Mouse (Mus musculus): ENCODE results near the gene Vmn1r183. TPM values are rescaled to one million over a fixed set of nuclear protein-coding genes. Genes with fewer than 3 reads are reported as not detected.
"Not testable (repeated sequence)": the region's sequence is repeated elsewhere in the genome, so short reads cannot be mapped to it uniquely, and the experiment has no call there.

Gene Vmn1r183
- not detected in 2 replicates for polyA plus RNA-seq (2014; fragmentation: Nextera tagmentation; extraction: Ambion mirVana)

DNA sequence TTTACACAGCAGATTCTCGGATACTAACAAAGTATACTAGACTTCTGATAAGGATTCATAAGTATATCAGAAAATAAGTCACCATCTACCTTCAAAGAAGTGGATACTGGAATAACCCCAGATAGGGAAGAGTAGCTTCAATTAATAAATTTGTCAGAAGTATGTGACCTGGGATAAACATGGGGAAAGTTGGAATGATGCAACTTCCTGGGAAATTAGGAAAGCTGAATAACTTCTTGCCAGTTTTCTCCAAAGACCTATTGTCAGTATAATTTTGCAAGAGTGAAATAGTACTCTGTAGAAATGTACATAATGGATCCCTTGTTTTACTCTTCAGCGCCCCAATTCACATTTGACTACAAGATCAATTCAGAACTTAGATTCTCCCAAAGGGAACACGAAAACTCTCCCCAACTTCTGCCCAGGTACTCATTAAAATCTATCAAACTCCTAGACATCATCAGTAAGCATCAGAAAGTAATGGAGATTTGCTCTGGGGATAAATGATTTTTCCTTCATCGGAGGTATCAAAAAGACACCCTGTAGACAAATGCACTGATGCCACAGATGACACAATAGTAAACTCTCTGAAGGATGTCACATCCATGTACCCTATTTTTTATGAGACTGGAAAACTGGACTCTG is at the start of gene Vmn1r183:
Gene Vmn1r183, plus strand, starts transcription at position 595 of the 645 bp plus-strand sequence.
- no peaks in the 10 kb centered on the region for H3K9me3 ChIP-seq (ENCODE audit: low read depth, low read length)
- H3K4me2 ChIP-seq, result no peak within 1 kb of the TSS
- ATAC-seq (ENCODE audit: insufficient read depth) (no peak), DNase-seq (no peak)
- no peaks in the 10 kb centered on the region for H3K4me1 ChIP-seq (ENCODE audit: insufficient read depth)
- no peaks in the 10 kb centered on the region for H3K27me3 ChIP-seq (ENCODE audit: insufficient read depth, low read length)
- no peak within 1 kb of the TSS for H3K9ac ChIP-seq
- no peak for TF ChIP-seq CTCF (IDR thresholded peaks at IDR 0.05; ENCODE audit: low read depth)
- H3K27ac ChIP-seq (ENCODE audit: low read depth), result no peak within 1 kb of the TSS
- no peaks in the 10 kb centered on the region for H3K36me3 ChIP-seq (ENCODE audit: insufficient read depth)
- 72% methylated on average over 4 of the region's 4 CpGs for WGBS
- no peak within 1 kb of the TSS for H3K4me3 ChIP-seq (ENCODE audit: low read depth, low read length)

GRCm38 (mm10) chr7:24074424-24074823 is 21.4 kb downstream of the Vmn1r183 start:
- not testable (repeated sequence) for H3K4me2 ChIP-seq; H3K9me3 ChIP-seq (ENCODE audit: low read depth, low read length); H3K27me3 ChIP-seq (ENCODE audit: insufficient read depth, low read length); H3K9ac ChIP-seq; H3K27ac ChIP-seq (ENCODE audit: low read depth); ATAC-seq (ENCODE audit: insufficient read depth); H3K36me3 ChIP-seq (ENCODE audit: insufficient read depth); H3K4me1 ChIP-seq (ENCODE audit: insufficient read depth); H3K4me3 ChIP-seq (ENCODE audit: low read depth, low read length); DNase-seq
- WGBS, result 27% methylated on average over 1 of the region's 1 CpGs

- WGBS, result 21% methylated on average over 44 of the region's 44 CpGs
Observed at GRCm38 (mm10) chr7:24081634-24082431, 28.8 kb downstream of the Vmn1r183 start, which contains the start of gene Zfp180. Gene Zfp180 (plus strand): TSS chr7:24081924.

DNA sequence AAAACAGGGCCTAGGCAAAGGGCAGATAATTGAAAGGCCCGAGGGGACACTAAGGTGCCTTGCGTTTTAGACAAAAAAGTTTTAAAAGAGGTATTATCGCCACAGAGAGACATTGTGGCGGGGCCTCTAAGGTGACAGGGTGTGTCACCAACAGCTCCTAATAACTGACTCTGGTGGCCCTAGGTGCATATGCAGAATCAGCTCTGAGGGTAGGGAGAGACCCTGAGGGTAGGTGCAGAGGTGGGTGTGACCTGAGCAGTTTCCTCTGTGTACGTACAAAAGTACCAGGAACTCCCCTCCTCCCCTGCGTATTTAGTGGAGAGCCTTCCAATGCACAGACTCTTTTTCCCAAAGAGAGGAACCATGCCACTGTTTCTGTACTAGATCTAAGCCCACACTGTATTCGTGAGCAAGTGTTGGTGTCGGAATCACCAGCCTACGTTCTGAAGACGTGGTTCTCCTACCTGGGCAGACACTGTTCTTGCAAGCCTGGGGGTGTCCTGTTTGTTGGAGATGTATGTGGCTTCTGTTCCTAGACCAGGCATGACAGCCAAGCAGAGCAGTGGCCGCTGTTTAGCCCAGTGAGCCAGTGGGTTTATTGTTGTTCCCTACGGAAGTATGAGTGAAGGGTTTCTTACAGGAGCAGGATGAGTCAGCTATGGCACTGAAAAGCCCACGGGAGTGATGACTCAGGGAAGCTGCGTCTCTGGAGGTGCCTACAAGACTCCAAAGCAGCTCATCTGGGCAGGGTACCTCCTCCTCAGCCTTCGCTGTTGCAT is 29.6 kb downstream of the Vmn1r183 start:
- Histone ChIP-seq H3K4me1 (ENCODE audit: insufficient read depth) (peaks cover 7% of the 10 kb centered on the region; the same call in 1 of the 2 replicates), H3K9me3 (ENCODE audit: low read depth, low read length) (0 out of 2 replicates have a peak, but pooled peaks cover 3% of the 10 kb centered on the region), H3K36me3 (ENCODE audit: insufficient read depth) (peaks cover 11% of the 10 kb centered on the region), H3K27me3 (ENCODE audit: insufficient read depth, low read length) (no peaks in the 10 kb centered on the region), H3K27ac (ENCODE audit: low read depth) (peak overlapping the region; percentile 81), H3K4me3 (ENCODE audit: low read depth, low read length) (peak overlapping the region; percentile 58), H3K9ac (peak overlapping the region; percentile 66), H3K4me2 (peak overlapping the region; percentile 91)
- ATAC-seq (ENCODE audit: insufficient read depth), result peak; percentile 9
- TF ChIP-seq CTCF (IDR thresholded peaks at IDR 0.05; ENCODE audit: low read depth), result no peak
- no peak for DNase-seq
- 40% methylated on average over 15 of the region's 15 CpGs for WGBS

More at GRCm38 (mm10) chr7:24081634-24082431, 28.8 kb downstream of the Vmn1r183 start, which contains the start of gene Zfp180:
- peak within 1 kb of the TSS; percentile 66 for H3K9ac ChIP-seq
- peaks cover 3% of the 10 kb centered on the region for H3K36me3 ChIP-seq (ENCODE audit: insufficient read depth)
- peak within 1 kb of the TSS; percentile 58 for H3K4me3 ChIP-seq (ENCODE audit: low read depth, low read length)
- no peaks in the 10 kb centered on the region for H3K27me3 ChIP-seq (ENCODE audit: insufficient read depth, low read length)
- peak; percentile 99 for ATAC-seq (ENCODE audit: insufficient read depth)
- peaks cover 7% of the 10 kb centered on the region; the same call in 1 of the 2 replicates for H3K4me1 ChIP-seq (ENCODE audit: insufficient read depth)
- peak; percentile 100 for DNase-seq
- peak within 1 kb of the TSS; percentile 91 for H3K4me2 ChIP-seq
- peak within 1 kb of the TSS; percentile 81 for H3K27ac ChIP-seq (ENCODE audit: low read depth)
- no peak for TF ChIP-seq CTCF (IDR thresholded peaks at IDR 0.05; ENCODE audit: low read depth)
- 0 out of 2 replicates have a peak, but pooled peaks cover 3% of the 10 kb centered on the region for H3K9me3 ChIP-seq (ENCODE audit: low read depth, low read length)

DNA sequence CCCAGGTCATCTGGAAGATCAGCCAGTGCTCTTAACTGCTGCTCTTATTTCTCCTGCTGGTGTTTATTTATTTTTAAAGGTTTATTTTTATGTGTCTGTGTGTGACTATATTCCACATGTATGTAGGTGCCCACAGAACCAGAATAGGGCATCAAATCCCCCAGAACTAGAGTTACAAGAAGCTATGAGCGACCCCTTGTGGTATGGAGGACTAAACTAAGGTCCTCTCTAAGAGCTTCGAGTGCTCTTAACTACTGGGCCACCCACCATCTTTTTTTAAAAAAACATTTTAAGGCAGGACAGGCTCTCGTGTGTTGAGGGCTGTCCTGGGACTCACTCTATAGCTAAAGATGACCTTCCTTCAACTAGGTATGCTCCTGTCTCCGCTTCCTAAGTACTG is 33.8 kb downstream of the Vmn1r183 start:
- peaks cover 7% of the 10 kb centered on the region; the same call in 1 of the 2 replicates for H3K4me1 ChIP-seq (ENCODE audit: insufficient read depth)
- no peak for ATAC-seq (ENCODE audit: insufficient read depth)
- no peak overlapping the region for H3K4me2 ChIP-seq
- peaks cover 12% of the 10 kb centered on the region for H3K36me3 ChIP-seq (ENCODE audit: insufficient read depth)
- TF ChIP-seq CTCF (IDR thresholded peaks at IDR 0.05; ENCODE audit: low read depth), result no peak
- 90% methylated on average over 4 of the region's 4 CpGs for WGBS
- H3K9ac ChIP-seq, result no peak overlapping the region
- no peak overlapping the region for H3K27ac ChIP-seq (ENCODE audit: low read depth)
- H3K9me3 ChIP-seq (ENCODE audit: low read depth, low read length), result 0 out of 2 replicates have a peak, but pooled peaks cover 2% of the 10 kb centered on the region
- DNase-seq, result no peak
- no peaks in the 10 kb centered on the region for H3K27me3 ChIP-seq (ENCODE audit: insufficient read depth, low read length)
- H3K4me3 ChIP-seq (ENCODE audit: low read depth, low read length), result no peak overlapping the region

DNA sequence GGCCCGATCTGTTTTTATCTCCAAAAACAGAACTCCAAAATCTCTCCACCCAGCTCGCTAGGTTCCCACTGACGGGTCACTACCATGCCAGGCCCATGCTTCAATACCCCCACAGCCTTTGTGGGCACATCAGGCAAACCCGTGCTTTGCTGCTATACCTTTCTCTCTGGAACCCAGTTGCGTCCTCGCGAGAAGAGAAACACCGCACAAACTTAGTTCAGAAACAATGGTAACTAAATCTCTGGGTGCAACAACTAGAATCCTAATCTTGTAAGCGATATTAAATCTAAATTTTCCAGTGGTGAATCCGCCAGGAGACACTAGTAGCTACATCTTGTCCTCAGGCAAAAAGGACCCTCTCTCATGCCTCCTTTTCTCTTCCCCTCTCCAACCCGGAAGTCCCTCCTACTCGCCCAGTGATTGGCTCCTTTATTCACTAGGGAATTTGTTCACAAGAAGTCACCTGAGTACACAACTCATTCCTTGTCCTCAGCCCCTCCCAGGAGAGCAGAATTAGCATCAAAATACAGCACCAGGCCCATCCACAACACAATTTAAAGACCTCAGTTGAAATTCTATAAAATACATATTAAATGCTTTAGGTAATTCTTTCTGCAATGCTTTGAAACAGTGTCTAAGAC is 34.6 kb downstream of the Vmn1r183 start:
- TF ChIP-seq CTCF (IDR thresholded peaks at IDR 0.05; ENCODE audit: low read depth), result no peak
- DNase-seq (no peak), ATAC-seq (ENCODE audit: insufficient read depth) (no peak)
- Histone ChIP-seq H3K4me1 (ENCODE audit: insufficient read depth) (peaks cover 5% of the 10 kb centered on the region; the same call in 1 of the 2 replicates), H3K9me3 (ENCODE audit: low read depth, low read length) (no peaks in the 10 kb centered on the region), H3K4me2 (no peak overlapping the region), H3K36me3 (ENCODE audit: insufficient read depth) (peaks cover 12% of the 10 kb centered on the region), H3K27ac (ENCODE audit: low read depth) (no peak overlapping the region), H3K4me3 (ENCODE audit: low read depth, low read length) (no peak overlapping the region), H3K9ac (no peak overlapping the region), H3K27me3 (ENCODE audit: insufficient read depth, low read length) (no peaks in the 10 kb centered on the region)
- 95% methylated on average over 12 of the region's 12 CpGs for WGBS
